Mouse (Mus musculus) CD4-positive, CD25-positive, alpha-beta regulatory T cell (primary cell): ENCODE data around the gene Eif3j1. TPM values are rescaled to one million over a fixed set of nuclear protein-coding genes. Genes with fewer than 3 reads are reported as not detected.

Source experiments
- polyA plus RNA-seq: library from polyadenylated mRNA; unstranded; fragments of 100-300 nt; shearing (Covaris generic); gene quantifications from one replicate; pipeline ENCODE4 v1.2.1, GENCODE M21; 2017

The Eif3j1 gene
- 10.7 TPM for polyA plus RNA-seq

GRCm38 (mm10) chr2:122027862-122028755, at the start of gene Eif3j1:
Gene Eif3j1, plus strand, starts transcription at chr2:122028546.

Other genes starting within 250 kb of the Eif3j1 start
- gene Frmd5, start 221.5 kb upstream of the Eif3j1 start, polyA plus RNA-seq = 1.6 TPM
- 6.3 TPM for gene Casc4, start 161.6 kb upstream of the Eif3j1 start, polyA plus RNA-seq
- 53.0 TPM for gene Ctdspl2, start 72.5 kb upstream of the Eif3j1 start, polyA plus RNA-seq
- not detected for gene Mageb3, start 72.5 kb upstream of the Eif3j1 start, polyA plus RNA-seq
- gene Spg11, start 89.8 kb downstream of the Eif3j1 start, polyA plus RNA-seq = 17.6 TPM
- gene B2m, start 119.1 kb downstream of the Eif3j1 start, polyA plus RNA-seq = 7,736 TPM
- 0.13 TPM for gene Trim69, start 132.2 kb downstream of the Eif3j1 start, polyA plus RNA-seq
- 2.3 TPM for gene Patl2, start 157.6 kb downstream of the Eif3j1 start, polyA plus RNA-seq
- not detected for gene Terb2, start 157.7 kb downstream of the Eif3j1 start, polyA plus RNA-seq
- 4.0 TPM for gene Sord, start 206.2 kb downstream of the Eif3j1 start, polyA plus RNA-seq